Mouse (Mus musculus) adipose tissue, adult 10 weeks (tissue): ENCODE data around the gene Znhit3. TPM values are rescaled to one million over a fixed set of nuclear protein-coding genes. Genes with fewer than 3 reads are reported as not detected.

Experiments used
- polyA plus RNA-seq: library from polyadenylated mRNA; stranded (reverse); fragments of 350-450 nt; fragmentation: Illumina TruSeq; extraction: RNeasy Lipid Tissue Mini Kit (QIAGEN cat#74804); gene quantifications from one replicate; pipeline ENCODE4 v1.2.3, GENCODE M21; 2014; ENCODE audit warnings: low read depth, low replicate concordance

Gene Znhit3
- 16.7 TPM for polyA plus RNA-seq

GRCm38 (mm10) chr11:84916053-84916702, at the start of gene Znhit3:
TSS of gene Znhit3 (minus strand) at chr11:84916366.

DNA sequence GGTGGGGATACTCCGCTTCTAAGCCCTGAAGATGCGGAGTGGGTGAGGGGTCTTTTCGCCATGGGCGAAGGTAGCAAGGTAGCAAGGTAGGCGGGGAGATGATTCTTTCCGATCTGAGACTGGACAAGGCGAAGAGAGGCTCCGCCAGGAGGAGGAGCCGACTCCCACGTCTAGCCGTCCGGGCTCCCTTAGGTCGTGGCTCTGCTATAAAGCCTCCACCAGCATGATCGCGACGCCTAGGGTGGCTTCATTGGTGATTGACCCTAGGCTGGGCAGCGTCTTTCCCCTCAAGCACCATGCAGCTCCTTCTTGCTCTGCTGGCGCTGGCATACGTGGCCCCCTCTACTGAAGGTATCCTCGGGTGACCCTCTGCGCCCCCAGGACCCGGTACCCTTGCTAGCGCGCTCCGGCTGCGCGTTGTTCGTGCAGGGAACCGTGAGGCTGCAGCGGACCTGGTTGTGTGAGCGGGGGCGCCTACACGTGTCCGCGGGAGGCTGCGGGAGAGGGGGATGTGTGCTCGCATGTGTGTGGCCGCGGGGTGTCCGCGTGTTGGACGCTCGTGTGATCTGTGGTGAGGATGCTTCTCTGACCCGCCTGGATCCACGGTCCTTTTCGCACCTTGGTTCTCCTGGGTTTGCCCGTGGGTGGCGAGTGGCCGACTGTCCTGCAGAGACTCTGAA, 41.6 kb upstream of the Znhit3 start, which contains the start of gene Car4:
Gene Car4, plus strand, starts transcription at position 196 of the 680 bp plus-strand sequence.

GRCm38 (mm10) chr11:84879772-84880464, 36.2 kb downstream of the Znhit3 start, which contains the start of the genes Myo19 and Pigw:
TSS of gene Myo19 (plus strand) at chr11:84880148.
TSS of gene Pigw (minus strand) at chr11:84880285.

DNA sequence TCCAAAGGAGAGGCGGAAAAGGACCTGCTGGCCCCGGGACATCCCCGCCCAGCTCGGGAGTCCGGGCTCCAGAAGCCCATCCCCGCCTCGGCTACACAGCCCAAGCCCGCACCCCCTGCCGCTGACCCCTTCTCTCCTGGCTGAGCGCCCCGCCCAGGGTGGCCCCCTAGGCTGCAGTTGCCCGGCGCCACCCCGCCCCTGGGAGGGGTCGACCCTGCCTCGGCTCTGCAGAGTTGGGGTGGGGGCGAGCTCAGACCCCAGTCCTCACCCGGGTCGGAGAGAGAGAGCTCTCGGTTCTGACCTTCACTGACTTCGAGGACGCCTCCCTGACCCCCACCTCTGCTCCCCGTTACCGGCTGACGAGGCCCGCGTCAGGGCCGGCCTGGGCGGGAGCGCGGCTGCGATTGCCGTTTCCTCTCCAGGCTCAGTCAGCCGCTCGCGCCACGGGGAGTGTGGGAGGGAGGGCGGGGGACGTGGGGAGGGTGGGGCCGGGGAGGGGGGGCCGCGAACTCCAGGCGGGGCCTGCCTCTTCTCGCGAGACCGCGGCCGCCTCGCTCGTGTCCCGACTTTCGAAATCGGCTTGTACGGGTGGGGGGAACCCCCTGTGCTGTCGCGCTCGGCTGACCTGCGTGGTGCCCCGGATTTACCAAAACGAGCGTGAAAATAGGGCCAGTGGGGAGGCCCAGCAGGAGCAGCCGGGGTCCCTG, 45.7 kb downstream of the Znhit3 start, which contains the start of gene Ggnbp2:
Gene Ggnbp2, minus strand, starts transcription at position 481 of the 707 bp plus-strand sequence.

Other genes starting within 250 kb of the Znhit3 start
- 7.5 TPM for gene Mrm1, start 96.9 kb downstream of the Znhit3 start, polyA plus RNA-seq
- gene Dhrs11, start 87.4 kb downstream of the Znhit3 start, polyA plus RNA-seq = 12.5 TPM
- 78.5 TPM for gene Ggnbp2, start 45.5 kb downstream of the Znhit3 start, polyA plus RNA-seq
- 8.1 TPM for gene Myo19, start 36.2 kb downstream of the Znhit3 start, polyA plus RNA-seq
- gene Pigw, start 36.1 kb downstream of the Znhit3 start, polyA plus RNA-seq = 6.4 TPM
- 124 TPM for gene Car4, start 41.4 kb upstream of the Znhit3 start, polyA plus RNA-seq
- gene Usp32, start 223.8 kb upstream of the Znhit3 start, polyA plus RNA-seq = 14.4 TPM